ENCODE assay signal across 15 mouse cellular contexts in the genomic region with DNA sequence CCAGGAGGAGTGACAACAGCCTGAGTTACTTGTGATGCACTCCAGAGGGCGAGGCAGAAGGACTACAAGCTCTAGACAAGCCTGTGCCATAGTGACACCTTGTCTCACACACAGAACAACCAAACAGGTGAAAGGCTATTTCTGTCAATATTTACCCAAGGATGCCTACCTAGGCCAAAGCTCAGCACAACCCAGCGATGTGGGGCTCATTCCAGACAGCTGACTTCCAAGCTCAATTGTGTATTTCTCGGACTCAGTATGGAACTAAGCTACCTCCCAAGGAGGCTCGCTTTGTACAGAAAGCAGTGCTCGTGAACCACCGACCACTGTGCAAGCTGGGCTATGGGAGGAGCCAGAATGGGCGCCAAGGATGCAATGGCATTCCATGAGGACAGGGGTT. TPM values are rescaled to one million over a fixed set of nuclear protein-coding genes. Genes with fewer than 3 reads are reported as not detected.
DNase-seq lines count a peak whose midpoint lies in the region; ATAC-seq and TF ChIP-seq lines count a peak whose summit lies in the region.
"Had no signal": no experiment of that assay in that cellular context is flagged by ENCODE, and none has a peak within 500 bp of the region (broad histone marks: within the 10 kb centered on the region; RNA-seq: fewer than 3 reads in every experiment).

No protein-coding gene starts in this region.

- no peaks in the 10 kb centered on the region for H3K9me3 ChIP-seq in kidney, embryonic 14.5 days (ENCODE audit: control insufficient read depth, low read length)
- no peaks in the 10 kb centered on the region for H3K9me3 ChIP-seq in midbrain, postnatal 0 days (ENCODE audit: low read length)
- no peaks in the 10 kb centered on the region for H3K9me3 ChIP-seq in midbrain, embryonic 16.5 days (replicated peaks; ENCODE audit: control insufficient read depth, low read length, poor library complexity, severe bottlenecking)

- no peak overlapping the region for H3K4me3 ChIP-seq in kidney, embryonic 14.5 days (ENCODE audit: low read length)
- H3K4me3 ChIP-seq in midbrain, postnatal 0 days (ENCODE audit: low read depth, low read length): no peak overlapping the region
- H3K4me3 ChIP-seq in midbrain, embryonic 16.5 days (ENCODE audit: low read depth, low read length): no peak overlapping the region
- no peak overlapping the region for H3K4me3 ChIP-seq in cerebellum, adult 2 months (replicated peaks; ENCODE audit: insufficient read depth, low read depth, low read length)
- H3K4me3 ChIP-seq: heart, adult 2 months had no signal

- H3K4me1 ChIP-seq in kidney, embryonic 14.5 days (ENCODE audit: control insufficient read depth, insufficient read depth, low read length): no peaks in the 10 kb centered on the region
- H3K4me1 ChIP-seq in midbrain, postnatal 0 days (ENCODE audit: insufficient read depth, low read length): peaks cover 2% of the 10 kb centered on the region; the same call in 1 of the 2 replicates
- H3K4me1 ChIP-seq in midbrain, embryonic 16.5 days (ENCODE audit: control insufficient read depth, insufficient read depth, low read length): no peaks in the 10 kb centered on the region; the same call in 1 of the 2 replicates
- H3K4me1 ChIP-seq in cerebellum, adult 2 months (ENCODE audit: control insufficient read depth, insufficient read depth, low read length): peaks cover 40% of the 10 kb centered on the region

- no peak overlapping the region for H3K9ac ChIP-seq in kidney, embryonic 14.5 days (ENCODE audit: low read depth, low read length)
- H3K9ac ChIP-seq in midbrain, postnatal 0 days (replicated peaks; ENCODE audit: low read length, poor library complexity, severe bottlenecking): no peak overlapping the region
- H3K9ac ChIP-seq in midbrain, embryonic 16.5 days (ENCODE audit: low read depth, low read length): no peak overlapping the region
- H3K9ac ChIP-seq: liver, embryonic 14.5 days had no signal

- no peak for ATAC-seq in kidney, embryonic 14.5 days (ENCODE audit: low FRiP score, low TSS enrichment)
- no peak for ATAC-seq in midbrain, postnatal 0 days (ENCODE audit: low FRiP score)
- no peak for ATAC-seq in midbrain, embryonic 16.5 days

- H3K36me3 ChIP-seq in kidney, embryonic 14.5 days (ENCODE audit: control insufficient read depth, insufficient read depth, low read length): no peaks in the 10 kb centered on the region
- peaks cover 7% of the 10 kb centered on the region for H3K36me3 ChIP-seq in midbrain, postnatal 0 days (ENCODE audit: insufficient read depth, low read length)
- H3K36me3 ChIP-seq in midbrain, embryonic 16.5 days (ENCODE audit: control insufficient read depth, insufficient read depth, low read length): no peaks in the 10 kb centered on the region

- no peak for TF ChIP-seq POLR2A in cerebellum, adult 2 months (IDR thresholded peaks at IDR 0.05; ENCODE audit: borderline replicate concordance, insufficient read depth, low read length)

- TF ChIP-seq CTCF in midbrain, postnatal 0 days (IDR thresholded peaks at IDR 0.05): no peak
- TF ChIP-seq CTCF in cerebellum, adult 2 months (IDR thresholded peaks at IDR 0.05; ENCODE audit: borderline replicate concordance, insufficient read depth, low read depth, low read length): no peak

- H3K27ac ChIP-seq in kidney, embryonic 14.5 days (ENCODE audit: low read depth, low read length): no peak overlapping the region
- no peak overlapping the region for H3K27ac ChIP-seq in midbrain, postnatal 0 days (ENCODE audit: low read depth, low read length)
- no peak overlapping the region for H3K27ac ChIP-seq in midbrain, embryonic 16.5 days (ENCODE audit: low read length)
- H3K27ac ChIP-seq in cerebellum, adult 2 months (ENCODE audit: insufficient read depth, low read length): no peak overlapping the region
- H3K27ac ChIP-seq: heart, adult 2 months; liver, embryonic 14.5 days had no signal

- H3K27me3 ChIP-seq in kidney, embryonic 14.5 days (ENCODE audit: control insufficient read depth, insufficient read depth, low read length): no peaks in the 10 kb centered on the region
- no peaks in the 10 kb centered on the region for H3K27me3 ChIP-seq in midbrain, postnatal 0 days (ENCODE audit: insufficient read depth, low read length)
- no peaks in the 10 kb centered on the region for H3K27me3 ChIP-seq in midbrain, embryonic 16.5 days (ENCODE audit: control insufficient read depth, insufficient read depth, low read depth, low read length)
- H3K27me3 ChIP-seq in cerebellum, adult 2 months (ENCODE audit: control insufficient read depth, insufficient read depth, low read length): no peaks in the 10 kb centered on the region

- 62% methylated on average over 7 of the region's 7 CpGs for WGBS in kidney, embryonic 14.5 days
- 38% methylated on average over 7 of the region's 7 CpGs for WGBS in midbrain, postnatal 0 days
- WGBS in midbrain, embryonic 16.5 days: 41% methylated on average over 7 of the region's 7 CpGs
- WGBS in cerebellum, adult 2 months: 54% methylated on average over 7 of the region's 7 CpGs

- peak; percentile 76 for DNase-seq in kidney, adult 11 months
- DNase-seq in midbrain, postnatal 0 days (ENCODE audit: low spot score): peak; percentile 16
- DNase-seq in kidney, postnatal 25 days: peak; percentile 45 to 74
- DNase-seq in cerebellum, adult 2 months: no peak
- no peak for DNase-seq in gastrocnemius, postnatal 4 days (ENCODE audit: low spot score in 2 of 2)
- DNase-seq: adrenal gland, postnatal 10 days; cerebellum, adult 11-12 months; gastrocnemius, postnatal 10 days; heart, adult 2 months; thymus, postnatal 4 days had no signal

- H3K4me2 ChIP-seq in kidney, embryonic 14.5 days (replicated peaks; ENCODE audit: low read depth, low read length): no peak overlapping the region
- H3K4me2 ChIP-seq in midbrain, postnatal 0 days (ENCODE audit: low read depth, low read length, poor library complexity, severe bottlenecking): no peak overlapping the region
- H3K4me2 ChIP-seq in midbrain, embryonic 16.5 days (ENCODE audit: low read length): no peak overlapping the region

RNA-seq across cellular contexts. Expression of gene Slc25a42, which starts 14.5 kb away (rescaled TPM):
- polyA plus RNA-seq in kidney, embryonic 14.5 days (2014; fragmentation: Nextera tagmentation; extraction: Ambion mirVana): 2.1 and 3.0 TPM in 2 replicates
- total RNA-seq in midbrain, postnatal 0 days (2014; rRNA removed): 15.1 and 18.0 TPM in 2 replicates
- 9.2 and 9.3 TPM in 2 replicates for polyA plus RNA-seq in midbrain, postnatal 0 days (2015; fragmentation: Nextera tagmentation; extraction: Ambion mirVana)
- polyA plus RNA-seq in midbrain, embryonic 16.5 days (2015; fragmentation: Nextera tagmentation; extraction: Ambion mirVana): 6.8 and 9.2 TPM in 2 replicates
- 45.5 and 46.3 TPM in 2 replicates for polyA plus RNA-seq in cerebellum, adult 2 months (2012; rRNA removed)
- total RNA-seq in gastrocnemius, postnatal 4 days (2021): 10 to 100 TPM; 26.2 to 27.9 TPM

RNA-seq across cellular contexts. Expression of gene Tmem161a, which starts 25.4 kb away (rescaled TPM):
- polyA plus RNA-seq in kidney, embryonic 14.5 days (2014; fragmentation: Nextera tagmentation; extraction: Ambion mirVana): 43.6 and 47.5 TPM in 2 replicates
- 52.4 and 64.8 TPM in 2 replicates for total RNA-seq in midbrain, postnatal 0 days (2014; rRNA removed)
- polyA plus RNA-seq in midbrain, postnatal 0 days (2015; fragmentation: Nextera tagmentation; extraction: Ambion mirVana): 49.5 and 51.6 TPM in 2 replicates
- 51.0 and 54.5 TPM in 2 replicates for polyA plus RNA-seq in midbrain, embryonic 16.5 days (2015; fragmentation: Nextera tagmentation; extraction: Ambion mirVana)
- 61.4 and 66.0 TPM in 2 replicates for polyA plus RNA-seq in cerebellum, adult 2 months (2012; rRNA removed)
- total RNA-seq in gastrocnemius, postnatal 4 days (2021): 10 to 100 TPM; 64.5 to 72.5 TPM

RNA-seq across cellular contexts. Expression of gene Sugp2, which starts 36.4 kb away (rescaled TPM):
- 23.7 and 33.0 TPM in 2 replicates for polyA plus RNA-seq in kidney, embryonic 14.5 days (2014; fragmentation: Nextera tagmentation; extraction: Ambion mirVana)
- total RNA-seq in midbrain, postnatal 0 days (2014; rRNA removed): 139 and 150 TPM in 2 replicates
- 71.7 and 75.7 TPM in 2 replicates for polyA plus RNA-seq in midbrain, postnatal 0 days (2015; fragmentation: Nextera tagmentation; extraction: Ambion mirVana)
- 104 TPM in 2 replicates for polyA plus RNA-seq in midbrain, embryonic 16.5 days (2015; fragmentation: Nextera tagmentation; extraction: Ambion mirVana)
- 102 and 108 TPM in 2 replicates for polyA plus RNA-seq in cerebellum, adult 2 months (2012; rRNA removed)
- total RNA-seq in gastrocnemius, postnatal 4 days (2021): 10 to 100 TPM; 49.1 to 52.6 TPM

RNA-seq across cellular contexts. Expression of gene Armc6, which starts 36.7 kb away (rescaled TPM):
- 23.2 and 24.8 TPM in 2 replicates for polyA plus RNA-seq in kidney, embryonic 14.5 days (2014; fragmentation: Nextera tagmentation; extraction: Ambion mirVana)
- total RNA-seq in midbrain, postnatal 0 days (2014; rRNA removed): 112 and 119 TPM in 2 replicates
- polyA plus RNA-seq in midbrain, postnatal 0 days (2015; fragmentation: Nextera tagmentation; extraction: Ambion mirVana): 116 and 121 TPM in 2 replicates
- 116 and 133 TPM in 2 replicates for polyA plus RNA-seq in midbrain, embryonic 16.5 days (2015; fragmentation: Nextera tagmentation; extraction: Ambion mirVana)
- 45.8 and 46.7 TPM in 2 replicates for polyA plus RNA-seq in cerebellum, adult 2 months (2012; rRNA removed)
- 10 to 100 TPM; 16.1 to 16.4 TPM for total RNA-seq in gastrocnemius, postnatal 4 days (2021)

RNA-seq across cellular contexts. Expression of gene Mef2b, which starts 58.1 kb away (rescaled TPM):
- polyA plus RNA-seq in kidney, embryonic 14.5 days (2014; fragmentation: Nextera tagmentation; extraction: Ambion mirVana): 0.30 and 0.97 TPM in 2 replicates
- 0.55 and 1.1 TPM in 2 replicates for total RNA-seq in midbrain, postnatal 0 days (2014; rRNA removed)
- polyA plus RNA-seq in midbrain, postnatal 0 days (2015; fragmentation: Nextera tagmentation; extraction: Ambion mirVana): 1.5 TPM in 2 replicates
- polyA plus RNA-seq in midbrain, embryonic 16.5 days (2015; fragmentation: Nextera tagmentation; extraction: Ambion mirVana): 0.51 and 0.73 TPM in 2 replicates
- 0.38 and 0.43 TPM in 2 replicates for polyA plus RNA-seq in cerebellum, adult 2 months (2012; rRNA removed)
- total RNA-seq in gastrocnemius, postnatal 4 days (2021): under 1 TPM; 0.26 to 0.56 TPM
- total RNA-seq: layer of hippocampus, postnatal 25 days; left cerebral cortex, postnatal 14 days had no signal

Comparison
In these comparisons a context has a peak if more than half of its experiments do, and no peak if none do; other contexts are left out.
1. DNase-seq: peak in kidney, adult 11 months (single experiment), midbrain, postnatal 0 days (single experiment) and kidney, postnatal 25 days (2 of 2); none in cerebellum, adult 2 months (0 of 2) and gastrocnemius, postnatal 4 days (0 of 2).